Mouse (Mus musculus): ENCODE measurements around the gene Chchd4. TPM values are rescaled to one million over a fixed set of nuclear protein-coding genes. Genes with fewer than 3 reads are reported as not detected.

Gene Chchd4
- total RNA-seq, 2 experiments from 2014 or later = 8.9 to 10.7 TPM

Other genes starting within 250 kb of the Chchd4 start
- not detected for gene Wnt7a, start 62.2 kb downstream of the Chchd4 start, total RNA-seq (2021)
- gene Tmem43, start 157 bp upstream of the Chchd4 start, total RNA-seq (2021) = 10 to 100 TPM; 23.2 to 27.0 TPM
- gene Xpc, start 42.3 kb upstream of the Chchd4 start, total RNA-seq (2021) = 1 to 10 TPM; 8.1 to 9.0 TPM
- gene Lsm3, start 42.4 kb upstream of the Chchd4 start, total RNA-seq (2021) = 10 to 100 TPM; 26.4 to 31.0 TPM
- 10 to 100 TPM; 51.2 to 80.6 TPM for gene Slc6a6, start 210.5 kb upstream of the Chchd4 start, total RNA-seq (2021)

Data from gastrocnemius, adult 18-20 months (tissue).